Mouse (Mus musculus): ENCODE measurements around the gene Mpnd. TPM values are rescaled to one million over a fixed set of nuclear protein-coding genes. Genes with fewer than 3 reads are reported as not detected.

Mpnd gene
- polyA plus RNA-seq, 1 experiment from 2014 or later, result 127 TPM

DNA sequence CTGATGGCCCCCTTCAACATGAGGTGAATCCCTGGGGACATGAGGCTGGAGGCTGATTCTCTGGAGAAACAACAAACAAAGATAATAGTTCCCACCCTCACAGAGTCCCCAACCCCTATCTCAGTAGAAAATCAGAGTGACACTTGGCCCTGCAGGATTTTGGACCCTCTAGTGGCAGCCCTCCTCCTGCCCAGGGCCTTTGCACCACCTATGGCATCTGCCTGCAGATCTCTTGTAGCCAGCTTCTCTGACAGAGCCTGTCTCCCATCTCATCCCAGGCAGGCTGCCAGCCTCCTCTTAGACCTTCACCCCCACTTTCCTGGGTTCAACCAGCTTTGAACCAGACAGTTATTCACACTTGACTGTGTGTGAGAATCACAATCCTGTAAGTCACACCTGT is 44.7 kb upstream of the Mpnd start:
- H3K4me2 ChIP-seq (ENCODE audit: low read length), result no peak overlapping the region
- no peak overlapping the region for H3K27ac ChIP-seq (ENCODE audit: low read depth, low read length)
- peaks cover 25% of the 10 kb centered on the region for H3K4me1 ChIP-seq (ENCODE audit: control insufficient read depth, insufficient read depth, low read depth, low read length)
- ATAC-seq, result no peak
- H3K4me3 ChIP-seq (ENCODE audit: low read length), result no peak overlapping the region
- H3K27me3 ChIP-seq (replicated peaks; ENCODE audit: control insufficient read depth, insufficient read depth, low read length), result no peaks in the 10 kb centered on the region
- peaks cover 9% of the 10 kb centered on the region; the same call in 1 of the 2 replicates for H3K36me3 ChIP-seq (ENCODE audit: control insufficient read depth, insufficient read depth, low read length)
- H3K9me3 ChIP-seq (ENCODE audit: control insufficient read depth, low read length), result no peaks in the 10 kb centered on the region
- no peak overlapping the region for H3K9ac ChIP-seq (ENCODE audit: low read depth, low read length)

DNA sequence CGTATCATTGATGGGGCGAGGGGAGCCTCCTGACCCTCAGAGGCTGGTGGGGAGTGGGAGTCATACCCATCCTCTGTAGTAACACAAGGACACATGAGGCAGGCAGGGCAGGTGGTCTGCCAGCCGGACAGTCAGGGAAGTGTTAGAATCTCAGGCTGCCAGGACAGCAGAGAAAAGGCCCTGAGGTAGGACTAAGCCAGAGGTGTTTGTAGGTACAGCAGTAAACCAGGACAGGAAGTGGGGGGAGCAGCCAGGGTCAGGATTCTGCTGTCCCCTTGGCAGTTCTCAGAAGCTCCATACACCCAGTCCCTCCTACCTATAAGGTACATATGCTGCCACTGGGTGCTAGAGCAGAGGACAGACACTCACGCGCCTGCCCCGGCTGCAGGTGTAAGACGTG is 43.9 kb upstream of the Mpnd start:
- no peak overlapping the region for H3K4me3 ChIP-seq (ENCODE audit: low read length)
- H3K4me1 ChIP-seq (ENCODE audit: control insufficient read depth, insufficient read depth, low read depth, low read length), result peaks cover 19% of the 10 kb centered on the region
- 94% methylated on average over 7 of the region's 7 CpGs for WGBS
- no peaks in the 10 kb centered on the region for H3K9me3 ChIP-seq (ENCODE audit: control insufficient read depth, low read length)
- H3K27me3 ChIP-seq (replicated peaks; ENCODE audit: control insufficient read depth, insufficient read depth, low read length), result no peaks in the 10 kb centered on the region
- no peak for ATAC-seq
- no peak overlapping the region for H3K4me2 ChIP-seq (ENCODE audit: low read length)
- no peak overlapping the region for H3K9ac ChIP-seq (ENCODE audit: low read depth, low read length)
- peaks cover 11% of the 10 kb centered on the region; the same call in 1 of the 2 replicates for H3K36me3 ChIP-seq (ENCODE audit: control insufficient read depth, insufficient read depth, low read length)
- no peak overlapping the region for H3K27ac ChIP-seq (ENCODE audit: low read depth, low read length)

DNA sequence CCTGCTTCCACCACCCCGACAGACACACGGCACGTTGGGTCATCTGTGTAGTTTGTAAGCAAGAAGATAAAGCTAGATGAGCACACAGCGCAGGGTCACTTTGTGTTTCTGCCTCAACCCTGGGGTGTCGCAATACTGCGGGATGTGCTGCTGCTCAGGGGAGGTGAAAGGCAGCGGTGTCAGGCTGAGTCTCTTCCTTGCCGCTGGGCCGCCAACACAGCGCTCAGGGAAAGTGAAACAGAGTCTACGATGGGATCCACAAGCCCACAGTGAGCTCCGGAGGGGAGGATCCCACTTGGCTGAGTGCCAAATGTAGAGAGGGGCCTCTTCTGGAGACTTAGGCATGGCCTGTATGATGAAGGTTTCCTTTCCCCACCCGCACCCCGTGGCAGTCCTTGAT is 42.3 kb upstream of the Mpnd start:
- Histone ChIP-seq H3K9ac (ENCODE audit: low read depth, low read length) (no peak overlapping the region), H3K4me1 (ENCODE audit: control insufficient read depth, insufficient read depth, low read depth, low read length) (peaks cover 12% of the 10 kb centered on the region), H3K27me3 (replicated peaks; ENCODE audit: control insufficient read depth, insufficient read depth, low read length) (no peaks in the 10 kb centered on the region), H3K9me3 (ENCODE audit: control insufficient read depth, low read length) (no peaks in the 10 kb centered on the region), H3K27ac (ENCODE audit: low read depth, low read length) (no peak overlapping the region), H3K4me3 (ENCODE audit: low read length) (no peak overlapping the region), H3K4me2 (ENCODE audit: low read length) (no peak overlapping the region), H3K36me3 (ENCODE audit: control insufficient read depth, insufficient read depth, low read length) (peaks cover 17% of the 10 kb centered on the region; the same call in 1 of the 2 replicates)
- no peak for ATAC-seq
- 79% methylated on average over 14 of the region's 14 CpGs for WGBS

DNA sequence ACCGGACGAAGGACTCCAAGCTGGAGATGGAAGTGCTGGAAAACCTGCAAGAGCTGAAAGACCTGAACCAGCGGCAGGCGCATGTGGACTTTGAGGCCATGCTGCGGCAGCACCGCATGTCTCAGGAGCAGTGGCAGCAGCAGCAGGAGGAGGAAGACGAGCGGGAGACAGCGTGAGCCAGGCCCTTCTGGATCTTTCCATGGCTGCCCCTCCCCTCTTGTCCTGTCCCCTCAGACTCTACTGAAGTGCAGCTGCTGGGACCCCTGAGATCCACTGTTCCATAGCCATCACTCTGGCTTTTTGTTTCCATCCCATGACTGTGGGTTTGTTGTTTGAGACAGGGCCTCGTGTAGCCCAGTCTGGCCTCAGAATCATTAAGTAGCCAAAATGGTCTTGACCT is 41.0 kb upstream of the Mpnd start:
- Histone ChIP-seq H3K4me1 (ENCODE audit: control insufficient read depth, insufficient read depth, low read depth, low read length) (peaks cover 15% of the 10 kb centered on the region), H3K4me2 (ENCODE audit: low read length) (no peak overlapping the region), H3K36me3 (ENCODE audit: control insufficient read depth, insufficient read depth, low read length) (peaks cover 17% of the 10 kb centered on the region; the same call in 1 of the 2 replicates), H3K9me3 (ENCODE audit: control insufficient read depth, low read length) (no peaks in the 10 kb centered on the region), H3K27me3 (replicated peaks; ENCODE audit: control insufficient read depth, insufficient read depth, low read length) (no peaks in the 10 kb centered on the region), H3K9ac (ENCODE audit: low read depth, low read length) (no peak overlapping the region), H3K27ac (ENCODE audit: low read depth, low read length) (no peak overlapping the region), H3K4me3 (ENCODE audit: low read length) (no peak overlapping the region)
- WGBS, result 94% methylated on average over 10 of the region's 10 CpGs
- ATAC-seq, result no peak

DNA sequence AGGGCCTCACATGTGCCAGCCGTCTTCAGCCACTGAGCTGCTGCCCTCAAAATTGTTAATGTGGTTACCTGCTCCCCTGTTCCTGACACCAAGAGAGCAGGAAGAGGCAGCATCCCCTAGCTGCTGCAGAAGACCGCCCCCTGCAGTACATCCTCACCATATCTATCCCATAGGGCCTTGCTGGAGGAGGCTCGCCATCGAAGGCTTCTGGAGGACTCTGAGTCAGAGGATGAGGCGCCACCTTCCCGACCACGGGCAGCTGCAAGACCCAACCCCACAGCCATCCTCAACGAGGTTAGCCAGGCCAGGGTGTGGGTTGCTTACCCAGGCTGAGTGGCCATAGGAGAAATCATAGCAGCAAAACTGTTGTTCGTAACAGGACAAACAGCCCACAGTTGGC is 40.5 kb upstream of the Mpnd start:
- Histone ChIP-seq H3K4me3 (ENCODE audit: low read length) (no peak overlapping the region), H3K4me2 (ENCODE audit: low read length) (no peak overlapping the region), H3K9ac (ENCODE audit: low read depth, low read length) (no peak overlapping the region), H3K9me3 (ENCODE audit: control insufficient read depth, low read length) (no peaks in the 10 kb centered on the region), H3K36me3 (ENCODE audit: control insufficient read depth, insufficient read depth, low read length) (peaks cover 17% of the 10 kb centered on the region; the same call in 1 of the 2 replicates), H3K4me1 (ENCODE audit: control insufficient read depth, insufficient read depth, low read depth, low read length) (peaks cover 16% of the 10 kb centered on the region), H3K27me3 (replicated peaks; ENCODE audit: control insufficient read depth, insufficient read depth, low read length) (no peaks in the 10 kb centered on the region), H3K27ac (ENCODE audit: low read depth, low read length) (no peak overlapping the region)
- no peak for ATAC-seq
- 85% methylated on average over 9 of the region's 9 CpGs for WGBS

DNA sequence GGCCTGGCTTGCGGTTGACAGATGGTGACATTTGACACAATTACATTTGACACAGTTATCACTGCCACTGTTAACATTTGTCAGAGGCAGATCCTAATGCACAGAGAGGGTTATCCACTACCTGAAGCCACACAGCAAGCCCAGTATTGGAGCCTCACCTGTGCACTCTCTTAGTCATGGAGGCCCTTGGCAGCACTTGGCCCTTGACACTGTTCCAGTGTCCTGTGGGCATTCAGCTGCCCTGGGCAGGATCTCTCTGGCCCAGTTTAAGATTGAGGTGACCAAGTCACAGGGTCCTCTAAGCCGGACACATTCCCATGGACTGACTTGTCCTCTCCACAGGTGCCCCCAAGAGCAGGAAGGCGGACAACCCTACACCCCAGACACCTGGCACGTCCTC is 38.3 kb upstream of the Mpnd start:
- H3K9me3 ChIP-seq (ENCODE audit: control insufficient read depth, low read length), result no peaks in the 10 kb centered on the region
- WGBS, result 97% methylated on average over 4 of the region's 4 CpGs
- H3K36me3 ChIP-seq (ENCODE audit: control insufficient read depth, insufficient read depth, low read length), result peaks cover 14% of the 10 kb centered on the region; the same call in 1 of the 2 replicates
- ATAC-seq, result no peak
- no peak overlapping the region for H3K4me3 ChIP-seq (ENCODE audit: low read length)
- no peak overlapping the region for H3K4me2 ChIP-seq (ENCODE audit: low read length)
- H3K27ac ChIP-seq (ENCODE audit: low read depth, low read length), result no peak overlapping the region
- H3K4me1 ChIP-seq (ENCODE audit: control insufficient read depth, insufficient read depth, low read depth, low read length), result peaks cover 26% of the 10 kb centered on the region
- H3K9ac ChIP-seq (ENCODE audit: low read depth, low read length), result no peak overlapping the region
- H3K27me3 ChIP-seq (replicated peaks; ENCODE audit: control insufficient read depth, insufficient read depth, low read length), result no peaks in the 10 kb centered on the region

DNA sequence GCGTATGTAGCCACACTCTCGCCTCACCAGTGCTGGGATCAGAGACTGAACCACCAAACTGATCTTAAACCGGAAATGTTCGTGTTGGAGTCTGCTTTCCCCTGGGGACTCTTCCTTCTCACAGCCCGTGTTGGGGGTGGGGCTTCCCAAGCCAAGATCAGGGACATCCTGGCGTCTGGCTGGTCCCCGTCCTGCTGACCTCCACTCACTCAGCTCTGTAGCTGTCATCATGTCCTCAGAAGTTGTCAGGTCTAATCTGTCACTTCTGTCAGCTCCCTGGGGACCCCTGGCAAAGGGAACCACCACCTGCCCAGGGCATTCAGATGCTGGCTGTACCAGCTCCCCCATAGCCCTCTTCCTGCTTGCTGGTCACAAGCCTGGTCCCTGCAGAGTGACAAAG is 37.3 kb upstream of the Mpnd start:
- H3K9ac ChIP-seq (ENCODE audit: low read depth, low read length), result 0 out of 2 replicates have a peak overlapping the region, but pooled peaks have one; percentile 6
- H3K27ac ChIP-seq (ENCODE audit: low read depth, low read length), result no peak overlapping the region
- no peaks in the 10 kb centered on the region for H3K9me3 ChIP-seq (ENCODE audit: control insufficient read depth, low read length)
- no peak overlapping the region for H3K4me2 ChIP-seq (ENCODE audit: low read length)
- ATAC-seq, result 0 out of 2 replicates have a peak, but pooled peaks have one; percentile 4
- peaks cover 26% of the 10 kb centered on the region for H3K4me1 ChIP-seq (ENCODE audit: control insufficient read depth, insufficient read depth, low read depth, low read length)
- no peak overlapping the region for H3K4me3 ChIP-seq (ENCODE audit: low read length)
- H3K36me3 ChIP-seq (ENCODE audit: control insufficient read depth, insufficient read depth, low read length), result peaks cover 10% of the 10 kb centered on the region; the same call in 1 of the 2 replicates
- 40% methylated on average over 7 of the region's 7 CpGs for WGBS
- H3K27me3 ChIP-seq (replicated peaks; ENCODE audit: control insufficient read depth, insufficient read depth, low read length), result no peaks in the 10 kb centered on the region

DNA sequence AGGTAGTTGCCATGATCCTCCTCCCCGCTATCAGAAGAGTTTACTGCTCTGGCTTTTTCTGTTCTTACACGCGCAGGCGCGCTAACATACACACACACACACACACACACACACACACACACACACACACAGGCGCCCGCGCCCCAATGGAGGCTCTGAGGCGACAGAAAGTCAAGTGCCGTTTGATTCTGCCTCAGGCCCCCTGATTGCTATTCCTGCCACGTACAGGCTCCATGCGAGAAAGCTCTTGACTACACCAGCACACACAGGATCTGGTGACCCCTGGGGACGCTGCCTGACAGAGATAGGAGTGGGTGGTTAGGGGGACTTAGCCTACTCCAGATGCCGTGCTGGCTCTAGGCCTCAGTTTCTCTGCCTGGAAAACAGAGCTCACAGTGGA is 36.0 kb upstream of the Mpnd start:
- 17% methylated on average over 14 of the region's 14 CpGs for WGBS
- Histone ChIP-seq H3K4me3 (ENCODE audit: low read length) (peak overlapping the region; percentile 69), H3K27ac (ENCODE audit: low read depth, low read length) (peak overlapping the region; percentile 86), H3K9me3 (ENCODE audit: control insufficient read depth, low read length) (no peaks in the 10 kb centered on the region), H3K36me3 (ENCODE audit: control insufficient read depth, insufficient read depth, low read length) (peaks cover 11% of the 10 kb centered on the region; the same call in 1 of the 2 replicates), H3K4me1 (ENCODE audit: control insufficient read depth, insufficient read depth, low read depth, low read length) (peaks cover 26% of the 10 kb centered on the region), H3K9ac (ENCODE audit: low read depth, low read length) (peak overlapping the region; percentile 91), H3K27me3 (replicated peaks; ENCODE audit: control insufficient read depth, insufficient read depth, low read length) (no peaks in the 10 kb centered on the region), H3K4me2 (ENCODE audit: low read length) (peak overlapping the region; percentile 86)
- ATAC-seq, result peak; percentile 37

DNA sequence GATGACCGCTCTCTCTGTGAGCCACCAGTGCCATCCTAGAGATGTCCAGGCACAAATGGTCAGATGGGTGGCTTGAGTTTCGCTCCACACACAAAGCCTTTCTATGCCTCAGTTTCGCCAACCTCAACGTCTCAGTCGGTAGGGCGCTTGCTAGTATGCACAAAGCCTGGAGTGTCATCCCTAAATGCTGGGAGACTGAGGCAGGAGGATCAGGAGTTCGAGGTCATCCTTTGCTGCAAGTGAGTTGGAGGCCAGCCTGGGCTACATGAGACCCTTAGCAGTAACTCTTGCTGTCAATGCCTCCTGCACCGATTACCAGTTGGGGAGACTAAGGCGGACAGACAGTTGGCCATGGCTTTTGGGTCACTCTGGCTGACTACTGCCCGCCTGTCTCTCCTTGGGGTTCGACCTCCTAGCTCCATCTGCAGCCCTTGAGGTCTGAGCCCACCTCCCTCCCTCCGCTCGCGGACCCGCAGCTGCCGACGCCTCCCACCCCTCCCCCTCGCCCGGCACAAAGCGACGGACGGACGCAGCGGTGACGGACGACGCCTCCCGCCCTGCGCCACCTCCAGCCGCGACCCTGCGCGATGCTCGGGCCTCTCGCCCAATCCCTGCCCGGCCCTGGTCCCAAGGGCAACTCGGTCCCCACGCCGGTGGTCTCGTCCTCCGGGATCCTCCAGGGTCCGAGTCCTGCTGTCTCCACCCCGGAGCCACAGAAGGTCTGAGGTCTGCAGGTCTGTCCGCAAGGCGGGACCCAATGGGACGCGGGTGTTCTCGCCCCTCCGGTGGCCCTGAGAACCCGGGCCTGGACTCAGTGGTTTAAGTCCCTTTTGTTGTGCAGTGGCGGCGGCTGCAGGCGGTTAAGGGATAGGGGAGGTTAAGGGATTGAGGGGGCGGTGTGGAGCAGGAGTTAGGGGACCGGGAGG is 35.3 kb upstream of the Mpnd start, which contains the start of gene Shd:
Shd (plus strand) TSS at position 502 of the 926 bp plus-strand sequence.
- Histone ChIP-seq H3K27ac (ENCODE audit: low read depth, low read length) (peak within 1 kb of the TSS; percentile 86), H3K9me3 (ENCODE audit: control insufficient read depth, low read length) (no peaks in the 10 kb centered on the region), H3K36me3 (ENCODE audit: control insufficient read depth, insufficient read depth, low read length) (peaks cover 11% of the 10 kb centered on the region; the same call in 1 of the 2 replicates), H3K27me3 (replicated peaks; ENCODE audit: control insufficient read depth, insufficient read depth, low read length) (no peaks in the 10 kb centered on the region), H3K4me1 (ENCODE audit: control insufficient read depth, insufficient read depth, low read depth, low read length) (peaks cover 26% of the 10 kb centered on the region), H3K9ac (ENCODE audit: low read depth, low read length) (peak within 1 kb of the TSS; percentile 91), H3K4me2 (ENCODE audit: low read length) (peak within 1 kb of the TSS; percentile 86), H3K4me3 (ENCODE audit: low read length) (peak within 1 kb of the TSS; percentile 69)
- ATAC-seq, result peak; percentile 45
- WGBS, result 7% methylated on average over 42 of the region's 55 CpGs
